Mouse (Mus musculus) left cerebral cortex, postnatal 14 days (tissue): ENCODE data around the gene Lsm7. TPM values are rescaled to one million over a fixed set of nuclear protein-coding genes. Genes with fewer than 3 reads are reported as not detected.
A peak's percentile ranks its signal among the peaks of the same experiment; 100 is the strongest.
"Not testable (repeated sequence)": the region's sequence is repeated elsewhere in the genome, so short reads cannot be mapped to it uniquely, and the experiment has no call there.

Experiments used
- DNase-seq, 2 experiments: peaks; one replicate each; pipeline ENCODE4 v3.0.0; 2021 to 2022; ENCODE audit warnings: low spot score in 2 of 2, mixed read lengths in 1 of 2
- intact Hi-C: fragments of 180-260 bp; cut with DNase I; formaldehyde crosslinking; loops from one replicate; pipeline ENCODE4 v1.15.1; 2025
- total RNA-seq, 2 experiments: library from RNA; stranded (reverse); gene quantifications; 2 replicates each; pipeline ENCODE4 v1.2.3; 2021

The Lsm7 gene
- total RNA-seq, 2 experiments from 2014 or later: 46.4 to 52.7 TPM

DNA sequence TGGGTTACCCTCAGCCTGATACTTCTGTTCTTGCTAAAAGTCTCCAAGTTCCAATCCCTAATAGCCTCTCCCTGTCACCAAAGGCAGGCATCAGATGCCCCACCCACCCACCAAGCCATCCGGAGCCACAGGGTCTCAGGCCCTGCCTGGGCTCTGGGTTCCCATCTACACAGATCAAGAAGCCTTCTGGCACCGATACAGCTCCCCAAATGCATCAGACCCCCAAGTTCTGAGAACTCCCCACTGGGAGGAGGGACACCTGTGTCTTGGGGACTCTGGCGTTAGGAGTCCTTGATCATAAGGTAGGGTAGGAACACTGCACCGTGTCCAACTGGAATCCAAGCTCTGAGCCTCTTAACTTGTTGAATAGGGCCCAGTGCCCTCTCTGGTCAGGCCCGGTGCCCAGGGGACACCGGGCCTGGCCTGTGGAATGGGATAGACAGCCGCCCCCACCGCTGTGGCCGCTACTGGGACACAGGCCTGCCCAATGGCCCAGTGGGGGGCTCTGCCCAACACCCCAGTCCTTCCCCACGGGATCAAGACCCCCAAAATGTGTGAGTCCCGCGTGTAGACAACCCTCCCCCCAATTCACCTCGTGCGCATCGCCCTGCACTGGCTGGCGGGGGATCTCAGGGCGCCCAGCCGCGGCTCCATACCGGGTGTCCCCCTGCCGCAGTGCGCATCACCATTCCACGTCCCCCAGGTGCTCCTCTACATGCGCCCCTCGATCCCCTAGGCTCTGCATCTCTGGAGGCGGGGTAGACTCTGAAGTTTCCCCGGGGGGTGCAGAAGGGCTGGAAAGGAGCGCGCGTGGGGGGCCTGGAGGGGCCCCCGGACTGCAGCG is 11.7 kb downstream of the Lsm7 start:
- intact Hi-C loops: no loop called here
- no peak for DNase-seq

DNA sequence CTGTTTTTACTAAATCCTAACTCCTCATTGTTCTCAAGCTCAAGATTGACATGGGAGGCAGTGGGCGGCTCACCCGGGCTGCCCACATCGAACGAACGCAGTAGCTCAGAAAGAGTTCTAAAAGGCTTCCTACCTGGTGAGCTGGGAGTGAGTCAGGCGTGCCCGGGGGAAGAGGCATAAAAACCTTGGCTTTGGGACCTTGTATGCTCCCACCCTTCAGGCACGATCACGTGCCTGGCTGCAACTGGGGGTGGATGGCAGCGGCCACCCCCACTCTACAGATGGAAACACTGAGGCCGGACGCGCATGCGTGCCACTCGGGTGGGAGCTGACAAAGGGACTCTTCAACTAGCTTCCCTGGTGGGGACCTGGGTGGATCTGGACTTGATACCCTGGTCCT is 12.7 kb downstream of the Lsm7 start:
- DNase-seq: no peak

DNA sequence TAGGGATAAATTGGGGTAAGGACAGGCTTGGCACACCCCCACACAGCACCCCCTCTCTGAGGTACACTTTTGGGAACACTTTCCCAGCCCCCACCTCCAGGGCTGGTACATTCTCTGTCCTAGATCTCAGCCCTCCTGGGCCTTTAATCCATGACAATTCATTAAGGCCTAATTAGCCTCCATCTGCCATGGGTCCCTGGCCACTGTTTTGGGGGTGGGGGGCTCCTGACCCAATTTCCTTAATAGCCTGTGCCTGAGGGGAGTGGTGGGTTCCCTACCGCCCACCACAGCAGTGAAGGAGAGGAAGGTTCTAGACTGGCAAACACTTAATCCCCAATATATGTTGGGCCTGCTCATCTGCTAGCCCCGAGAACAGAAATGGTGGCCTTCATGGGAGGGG is 13.3 kb downstream of the Lsm7 start:
- no peak for DNase-seq
- intact Hi-C loops: no loop called here

More for the DNA sequence above, 12.7 kb downstream of the Lsm7 start:
- intact Hi-C loops: no loop called here

DNA sequence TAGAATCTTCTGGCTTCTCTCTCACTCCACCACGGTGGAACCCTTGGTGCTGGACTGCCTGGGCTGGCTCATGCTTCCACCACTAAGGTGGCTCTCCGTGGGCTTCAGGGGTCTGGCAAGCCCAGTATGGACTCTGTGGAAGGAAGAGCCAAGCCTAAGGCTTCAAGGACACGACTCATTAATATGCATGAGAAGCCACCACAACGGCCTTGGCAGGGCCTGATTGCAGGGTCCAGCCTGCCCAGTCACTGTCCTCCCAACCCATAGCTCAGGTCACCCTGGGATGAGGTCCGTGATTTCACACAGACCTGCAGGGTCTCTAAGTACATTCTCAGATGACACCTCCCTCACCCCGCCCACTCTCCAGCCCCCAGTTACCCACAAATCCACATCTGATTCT is 15.2 kb downstream of the Lsm7 start:
- no peak for DNase-seq
- intact Hi-C loops: no loop called here

DNA sequence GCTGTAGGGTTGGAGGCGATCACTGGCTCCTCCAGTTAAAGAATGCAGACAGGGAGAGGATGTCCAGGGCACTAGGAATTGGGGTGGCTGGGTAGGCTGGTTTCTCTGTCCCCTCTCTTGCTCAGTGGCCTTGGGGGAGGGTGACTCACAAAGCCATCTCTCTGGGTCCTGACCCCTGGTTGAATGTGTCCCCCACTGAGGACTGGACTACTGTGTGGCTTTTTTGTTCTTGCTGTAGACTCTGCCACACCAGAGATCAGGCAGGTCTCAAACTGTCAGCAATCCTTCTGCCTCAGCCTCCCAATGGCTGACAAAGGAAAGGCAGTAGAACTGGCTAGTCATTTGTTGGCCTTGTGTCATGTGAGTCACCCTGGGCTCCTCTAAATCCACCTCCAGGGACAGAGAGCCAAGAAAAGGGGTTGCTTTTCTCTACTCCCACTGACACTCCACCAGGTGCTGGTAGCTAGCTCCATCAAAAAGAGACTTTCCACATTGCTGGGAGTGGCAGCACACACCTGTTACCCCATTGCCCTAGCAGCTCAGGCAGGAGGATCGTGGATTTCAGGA is 16.6 kb downstream of the Lsm7 start:
- intact Hi-C loops: no loop called here

DNA sequence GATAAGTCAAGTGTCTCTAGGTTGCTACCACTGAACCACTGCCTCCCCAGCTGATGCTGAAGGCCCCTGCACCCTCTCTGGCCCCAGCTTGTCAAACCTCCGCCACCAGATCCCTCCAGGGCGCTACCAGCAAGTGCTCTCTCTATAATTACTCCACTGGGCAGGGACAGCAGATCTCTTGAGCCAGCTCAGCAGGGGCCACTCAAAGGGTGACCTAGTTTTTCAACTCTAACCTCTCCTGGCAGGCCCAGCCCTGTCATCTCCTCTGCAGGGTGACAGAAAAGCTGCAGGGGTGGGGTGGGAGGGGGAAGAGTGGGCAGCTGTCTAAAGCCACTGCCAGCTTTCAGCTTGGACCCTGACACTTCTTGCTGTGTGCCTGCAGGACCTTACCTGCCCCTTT is 17.2 kb downstream of the Lsm7 start:
- intact Hi-C loops: no loop called here
- no peak for DNase-seq

More for the DNA sequence above, 16.6 kb downstream of the Lsm7 start:
- no peak for DNase-seq

DNA sequence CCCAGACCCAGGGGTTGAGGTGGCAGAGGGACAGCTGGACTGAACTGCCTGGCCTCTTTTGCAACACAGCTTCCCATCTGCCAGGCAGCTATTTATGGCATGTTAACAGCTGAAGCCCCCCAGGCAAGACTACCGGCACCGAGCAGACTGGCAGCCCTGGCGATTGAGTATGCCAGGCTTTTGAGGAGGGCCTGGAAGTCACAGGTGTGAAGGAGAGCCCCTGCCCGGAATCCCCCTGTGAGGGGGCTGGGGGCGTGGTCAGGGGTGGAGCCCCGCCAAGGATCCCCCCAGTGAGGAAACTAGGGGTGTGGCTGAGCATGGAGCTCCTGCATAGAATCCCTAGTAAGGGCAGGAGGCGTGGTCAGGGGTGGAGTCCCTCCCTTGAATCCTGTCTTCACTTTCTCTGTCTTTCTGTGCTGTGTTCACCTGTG is 18.0 kb downstream of the Lsm7 start:
- DNase-seq: no peak
- intact Hi-C loops: no loop called here

DNA sequence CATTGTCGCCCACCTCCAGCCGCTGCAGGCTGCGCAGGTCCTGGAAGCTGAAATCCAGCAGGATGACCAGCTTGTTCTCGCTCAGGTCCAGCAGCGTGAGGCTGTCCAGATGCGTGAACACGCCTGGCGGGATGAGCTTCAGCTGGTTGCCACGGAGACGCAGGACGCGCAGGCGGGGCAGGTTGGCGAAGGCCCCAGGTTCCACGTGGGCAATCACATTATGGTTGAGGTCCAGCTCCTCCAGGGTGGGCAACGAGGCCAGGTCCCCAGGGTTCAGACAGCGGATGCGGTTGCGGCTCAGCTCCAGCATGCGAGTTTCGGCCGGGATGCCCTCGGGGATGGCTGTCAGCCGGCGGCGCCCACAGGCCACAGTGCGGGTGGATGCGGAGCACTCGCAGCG is 19.4 kb downstream of the Lsm7 start:
- DNase-seq: no peak
- intact Hi-C loops: no loop called here

DNA sequence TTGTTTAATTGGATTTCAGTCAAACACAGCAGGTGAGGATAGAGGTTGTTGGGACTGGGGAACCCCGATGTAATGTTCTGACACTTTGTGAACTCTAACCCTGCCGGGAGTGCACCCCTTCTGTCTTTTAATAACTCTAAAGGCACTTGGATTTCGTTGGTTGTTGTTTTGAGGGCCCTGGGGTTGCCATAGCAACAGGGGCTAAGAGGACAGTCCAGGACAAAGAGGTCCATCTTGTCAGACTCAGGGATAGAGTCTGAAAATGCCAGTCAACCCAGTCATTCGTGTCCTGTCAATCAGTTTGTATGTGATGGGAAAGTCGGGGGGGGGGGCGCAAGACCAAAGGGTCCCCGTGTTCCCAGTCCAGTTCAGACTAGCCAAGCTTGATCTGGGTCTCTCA is 22.2 kb downstream of the Lsm7 start:
- intact Hi-C loops: loop anchor here (5.0 kb wide), 1 partner anchor 164 kb away; no protein-coding TSS in a partner anchor
- DNase-seq: no peak

DNA sequence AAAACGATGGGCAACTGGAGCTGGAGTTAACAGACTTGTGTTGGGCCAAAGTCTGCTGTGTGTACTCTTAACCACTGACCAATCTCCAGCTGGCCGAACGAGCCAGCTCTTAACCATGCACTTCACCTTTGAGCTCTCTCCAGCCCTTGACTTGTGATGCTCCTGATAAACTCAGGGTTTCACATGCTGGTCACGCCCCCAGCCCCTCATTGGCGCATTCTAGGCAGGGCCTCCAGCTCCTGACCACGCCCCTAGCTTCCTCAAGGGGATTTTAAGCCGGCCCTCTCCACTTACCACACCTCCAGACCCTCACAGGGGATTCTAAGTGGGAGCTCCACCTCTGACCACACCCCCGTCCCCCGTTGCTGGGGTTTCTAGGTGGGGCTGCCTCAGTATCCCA is 23.9 kb downstream of the Lsm7 start:
- no peak for DNase-seq
- intact Hi-C loops: loop anchor here (5.0 kb wide), 1 partner anchor 166 kb away; no protein-coding TSS in a partner anchor

DNA sequence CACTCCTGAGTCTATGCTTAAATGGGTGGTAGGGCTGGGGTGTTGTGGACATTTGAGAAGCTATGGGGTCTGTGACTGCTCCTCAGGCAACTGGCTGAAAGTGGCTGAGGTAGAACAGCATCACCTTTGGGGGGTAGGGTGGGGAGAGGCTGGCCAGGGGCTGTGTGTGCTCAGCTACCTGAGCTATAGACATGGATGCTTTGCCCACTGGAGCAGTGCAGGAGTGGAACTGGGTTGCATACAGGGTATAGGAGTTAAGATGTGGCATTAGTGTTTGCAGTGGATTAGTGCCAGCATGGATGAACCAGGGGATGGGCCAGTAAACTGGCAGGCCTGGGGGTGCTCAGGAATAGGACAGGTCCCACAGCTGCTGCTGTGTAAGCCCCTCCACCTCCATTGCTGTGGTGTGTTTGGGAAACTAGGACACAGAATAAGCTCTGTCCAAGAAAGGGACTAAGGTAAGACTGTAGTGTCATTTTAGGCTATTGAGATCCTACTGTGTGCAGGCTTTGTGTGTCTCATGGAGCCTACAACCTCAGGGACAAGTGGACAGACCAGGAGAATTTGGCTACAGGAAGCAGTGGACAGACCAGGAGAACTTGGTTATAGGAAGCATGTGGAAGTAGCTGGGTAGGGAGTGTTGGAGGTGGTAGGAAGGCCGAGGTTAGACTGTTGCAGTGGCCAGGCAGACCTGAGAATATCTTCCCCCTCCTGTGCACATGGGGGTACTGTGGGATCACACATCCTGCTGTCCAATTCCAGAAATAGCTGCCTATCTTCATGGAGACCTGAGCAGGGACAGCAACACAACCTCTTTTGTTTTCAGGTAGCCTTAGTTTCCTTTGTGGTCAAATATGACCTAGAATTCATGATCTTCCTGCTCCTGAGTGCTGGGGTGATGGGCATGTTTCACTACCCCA is 25.4 kb downstream of the Lsm7 start:
- DNase-seq: no peak
- intact Hi-C loops: loop anchor here (5.0 kb wide), 2 partner anchors 48 to 168 kb away; no protein-coding TSS in a partner anchor

DNA sequence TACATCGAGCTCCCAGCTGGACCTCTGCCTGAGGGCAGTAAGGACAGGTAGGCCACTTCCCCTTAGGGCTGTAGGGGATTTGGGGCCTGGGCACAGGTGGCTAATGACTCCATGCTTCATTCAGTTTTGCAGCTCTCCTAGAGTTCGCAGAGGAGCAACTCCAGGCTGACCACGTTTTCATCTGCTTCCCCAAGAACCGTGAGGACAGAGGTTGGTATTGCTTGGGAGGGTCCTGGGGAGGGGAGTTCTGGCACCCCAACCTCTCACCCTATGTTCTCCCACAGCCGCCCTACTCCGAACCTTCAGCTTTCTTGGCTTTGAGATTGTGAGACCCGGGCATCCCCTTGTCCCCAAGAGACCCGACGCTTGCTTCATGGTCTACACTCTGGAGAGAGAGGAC is 26.4 kb downstream of the Lsm7 start:
- DNase-seq: not testable (repeated sequence)
- intact Hi-C loops: loop anchor here (5.0 kb wide), 1 partner anchor 49 kb away; no protein-coding TSS in a partner anchor

DNA sequence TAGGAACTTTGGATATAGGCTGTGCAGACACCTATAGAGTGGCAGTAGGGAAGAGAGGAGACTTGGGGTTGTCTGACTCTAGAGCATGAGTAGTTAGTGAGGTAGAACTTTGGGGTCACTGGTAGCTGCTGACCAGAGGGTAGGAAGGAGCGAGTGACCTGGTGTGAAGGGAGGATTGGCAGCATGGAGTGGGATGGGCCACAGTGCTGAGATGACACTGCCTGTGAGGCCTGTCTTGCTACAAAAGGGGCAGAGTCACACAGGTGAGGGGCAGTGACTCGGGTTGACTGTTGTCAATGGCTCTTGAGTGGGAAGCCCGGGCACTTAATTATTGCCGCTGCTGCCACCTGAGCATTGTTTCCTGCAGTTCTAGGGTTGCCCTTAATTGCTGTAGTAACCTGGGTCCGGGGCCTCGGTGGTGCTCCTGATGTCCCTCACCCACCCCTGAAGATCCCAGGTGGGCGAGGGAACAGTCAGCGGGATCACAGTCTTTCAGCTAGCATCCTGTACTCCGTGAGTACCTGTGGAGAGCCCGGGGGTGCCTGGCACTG is 27.1 kb downstream of the Lsm7 start:
- intact Hi-C loops: loop anchor here (5.0 kb wide), 1 partner anchor 49 kb away; no protein-coding TSS in a partner anchor

DNA sequence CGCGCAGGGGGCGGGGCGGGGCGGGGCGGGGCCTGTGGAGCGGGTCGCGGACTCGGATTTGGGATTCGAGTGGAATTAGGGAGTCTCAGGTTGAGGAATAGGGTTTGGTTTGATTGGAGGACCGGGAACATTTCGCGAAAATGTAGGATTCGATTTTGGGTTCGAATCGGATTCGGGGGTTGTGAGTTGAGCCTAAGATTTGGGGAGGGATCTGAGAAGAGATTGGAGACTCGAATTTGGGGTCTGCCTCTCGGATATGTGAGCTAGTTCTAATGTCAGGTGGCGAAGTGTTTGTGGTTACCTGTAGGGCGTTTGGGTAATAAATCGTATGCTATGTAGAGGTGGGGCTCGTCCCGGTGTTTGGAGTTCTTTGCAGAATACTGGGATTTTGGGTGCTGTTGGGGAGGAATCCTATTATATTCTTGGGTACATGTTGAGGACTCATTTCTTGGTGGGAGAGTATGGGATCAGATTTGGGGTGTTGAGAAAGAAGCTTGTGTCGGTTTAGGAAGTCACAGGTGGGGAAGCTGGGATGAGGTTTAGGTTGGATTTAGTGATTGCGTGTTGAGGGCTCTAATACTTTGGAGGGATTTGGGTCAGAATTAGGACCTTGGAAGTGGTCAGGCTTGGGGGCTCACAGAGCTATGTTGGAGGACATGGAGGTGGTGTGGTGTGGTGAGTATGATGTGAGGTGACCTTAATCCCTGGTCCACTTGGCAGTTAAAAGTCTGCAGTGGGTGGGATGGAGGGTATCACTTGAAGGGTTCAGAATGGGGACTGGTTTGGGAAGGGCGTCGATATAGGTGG is 27.7 kb downstream of the Lsm7 start:
- no peak for DNase-seq
- intact Hi-C loops: loop anchor here (5.0 kb wide), 1 partner anchor 50 kb away; no protein-coding TSS in a partner anchor

More for the DNA sequence above, 27.1 kb downstream of the Lsm7 start:
- no peak for DNase-seq

DNA sequence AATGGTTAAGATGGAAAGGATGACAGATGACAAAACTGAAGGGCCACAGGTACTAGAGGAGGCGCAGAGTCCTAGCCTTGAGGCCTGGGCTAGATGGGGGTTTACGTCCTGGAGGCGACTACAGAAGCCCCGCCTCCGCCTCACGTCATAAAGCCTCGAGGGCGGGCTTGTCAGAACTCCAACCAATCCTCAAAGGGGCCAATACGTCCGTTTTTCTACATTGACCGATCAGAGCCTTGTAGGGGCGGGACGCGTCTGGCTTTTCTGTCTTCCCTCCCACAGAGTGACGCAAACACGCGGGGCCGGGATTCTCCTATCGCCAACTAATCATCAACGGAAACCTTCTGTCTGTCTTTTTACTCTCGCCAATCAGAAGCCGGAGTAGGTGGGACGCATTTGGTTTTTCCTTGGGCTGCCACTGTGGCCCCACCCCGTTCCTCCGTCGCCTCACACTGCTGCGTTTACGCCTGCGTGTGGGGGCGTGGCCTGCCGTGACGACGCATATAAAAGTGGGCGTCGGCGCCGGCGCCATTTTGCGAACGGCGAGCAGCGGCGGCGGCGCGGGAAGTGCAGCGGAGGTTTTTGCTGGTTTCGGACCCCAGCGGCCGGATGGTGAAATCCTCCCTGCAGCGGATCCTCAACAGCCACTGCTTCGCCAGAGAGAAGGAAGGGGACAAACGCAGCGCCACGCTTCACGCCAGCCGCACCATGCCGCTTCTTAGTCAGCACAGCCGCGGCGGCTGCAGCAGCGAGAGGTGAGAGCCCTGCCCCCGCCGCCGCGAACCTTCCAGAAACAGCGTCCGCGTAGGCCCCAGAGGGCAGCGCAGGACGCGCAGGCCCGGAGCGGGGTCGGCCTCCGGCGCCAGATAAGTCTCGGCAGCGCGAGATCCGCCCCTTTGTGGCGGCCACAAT is 28.6 kb downstream of the Lsm7 start, which contains the start of gene Oaz1:
Gene Oaz1, plus strand, starts transcription at position 506 of the 912 bp plus-strand sequence.
- peak; percentile 99 to 100 for DNase-seq
- intact Hi-C loops: loop anchor here (5.0 kb wide), 1 partner anchor 51 kb away; no protein-coding TSS in a partner anchor

DNA sequence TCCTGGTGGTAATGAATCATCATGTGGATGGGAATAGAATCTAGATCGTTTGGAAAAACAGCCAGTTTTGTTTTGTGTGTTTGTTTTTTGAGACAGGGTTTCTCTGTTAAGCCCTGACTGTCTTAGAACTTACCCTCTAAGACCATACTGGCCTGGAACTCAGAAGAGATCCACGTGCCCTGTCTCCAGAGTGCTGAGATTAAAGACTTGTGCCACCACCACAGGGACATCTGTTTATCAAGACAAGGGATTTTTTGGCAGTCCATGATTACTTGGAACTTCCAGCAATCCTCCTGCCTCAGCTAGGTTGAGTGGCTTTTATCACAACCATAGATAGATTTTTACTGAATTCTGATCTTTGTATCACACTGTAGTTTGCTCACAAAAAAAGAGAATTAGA is 30.2 kb downstream of the Lsm7 start:
- intact Hi-C loops: loop anchor here (5.0 kb wide), 1 partner anchor 52 kb away; no protein-coding TSS in a partner anchor
- DNase-seq: no peak
